Mouse (Mus musculus): ENCODE results near the gene Col6a6. TPM values are rescaled to one million over a fixed set of nuclear protein-coding genes. Genes with fewer than 3 reads are reported as not detected.

The Col6a6 gene
- polyA plus RNA-seq (2014; fragmentation: Nextera tagmentation; extraction: Ambion mirVana) = 0.64 and 0.83 TPM in 2 replicates

DNA sequence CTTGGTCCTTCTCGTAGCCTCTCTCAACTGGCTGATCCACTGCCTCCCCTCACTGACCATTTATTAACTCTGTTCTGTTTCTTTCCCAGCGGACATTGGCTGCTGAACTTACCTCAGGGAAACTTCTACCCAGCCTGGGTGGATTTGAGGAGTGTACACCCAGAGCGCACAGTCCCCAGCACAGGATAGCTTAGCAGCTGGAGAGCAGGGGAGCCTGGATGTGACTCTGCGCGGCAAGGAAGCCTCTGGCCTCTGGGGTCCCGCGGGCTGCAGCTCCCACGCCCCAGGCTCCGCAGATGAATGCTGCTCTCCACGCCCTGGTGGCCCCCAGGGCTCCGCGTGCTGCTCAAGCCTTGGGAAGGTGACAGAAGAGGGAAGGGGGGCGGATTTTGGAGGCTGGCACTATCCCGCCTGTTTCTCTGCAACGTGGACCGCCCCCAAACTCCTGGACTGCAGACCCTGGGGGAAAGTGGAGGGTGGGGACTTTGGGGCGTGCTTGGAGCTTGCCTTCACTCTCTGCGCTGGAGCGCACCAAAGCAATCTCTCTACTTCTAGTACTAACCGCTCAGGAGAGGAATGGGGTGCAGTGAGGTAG is at the start of gene Col6a6:
Gene Col6a6 (minus strand): TSS at position 370 of the 595 bp plus-strand sequence.
- H3K4me2 ChIP-seq (replicated peaks; ENCODE audit: low read depth, low read length) = peak within 1 kb of the TSS; percentile 45
- H3K9me3 ChIP-seq (ENCODE audit: control insufficient read depth, low read length) = no peaks in the 10 kb centered on the region
- H3K4me3 ChIP-seq (ENCODE audit: low read length) = peak within 1 kb of the TSS; percentile 30
- H3K4me1 ChIP-seq (ENCODE audit: control insufficient read depth, insufficient read depth, low read length) = peaks cover 7% of the 10 kb centered on the region
- no peaks in the 10 kb centered on the region for H3K36me3 ChIP-seq (ENCODE audit: control insufficient read depth, insufficient read depth, low read length)
- H3K9ac ChIP-seq (ENCODE audit: low read depth, low read length) = peak within 1 kb of the TSS; percentile 40; the same call in 1 of the 2 replicates
- WGBS = 7% methylated on average over 20 of the region's 20 CpGs
- peak; percentile 82 for ATAC-seq (ENCODE audit: low FRiP score, low TSS enrichment)
- no peak within 1 kb of the TSS; the same call in 1 of the 2 replicates for H3K27ac ChIP-seq (ENCODE audit: low read depth, low read length)
- 0 out of 2 replicates have a peak, but pooled peaks cover 3% of the 10 kb centered on the region for H3K27me3 ChIP-seq (ENCODE audit: control insufficient read depth, insufficient read depth, low read length)

DNA sequence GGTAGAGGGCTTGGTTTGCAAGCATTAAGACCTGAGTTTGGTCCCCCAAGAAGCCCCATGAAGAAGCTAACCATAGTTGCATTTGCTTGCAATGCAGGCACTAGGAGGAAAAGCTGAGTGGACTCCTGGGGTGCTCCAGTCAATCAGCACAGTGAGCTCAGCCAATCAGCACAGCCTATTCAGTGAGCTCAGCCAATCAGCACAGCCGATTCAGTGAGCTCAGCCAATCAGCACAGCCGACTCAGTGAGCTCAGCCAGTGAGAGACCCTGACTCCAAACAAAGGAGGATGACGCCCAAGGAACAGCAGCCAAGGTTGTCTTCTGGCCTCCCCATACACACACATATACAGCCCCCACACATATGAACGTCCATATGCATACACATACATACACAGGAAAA is 48.2 kb upstream of the Col6a6 start:
- Histone ChIP-seq H3K36me3 (ENCODE audit: control insufficient read depth, insufficient read depth, low read length) (no peaks in the 10 kb centered on the region), H3K4me1 (ENCODE audit: control insufficient read depth, insufficient read depth, low read length) (no peaks in the 10 kb centered on the region), H3K9me3 (ENCODE audit: control insufficient read depth, low read length) (no peaks in the 10 kb centered on the region), H3K27me3 (ENCODE audit: control insufficient read depth, insufficient read depth, low read length) (no peaks in the 10 kb centered on the region), H3K9ac (ENCODE audit: low read depth, low read length) (no peak overlapping the region), H3K27ac (ENCODE audit: low read depth, low read length) (no peak overlapping the region), H3K4me3 (ENCODE audit: low read length) (no peak overlapping the region), H3K4me2 (replicated peaks; ENCODE audit: low read depth, low read length) (no peak overlapping the region)
- ATAC-seq (ENCODE audit: low FRiP score, low TSS enrichment) = no peak
- 90% methylated on average over 4 of the region's 4 CpGs for WGBS

GRCm38 (mm10) chr9:105871643-105872042 is 43.7 kb upstream of the Col6a6 start:
- Histone ChIP-seq H3K4me2 (replicated peaks; ENCODE audit: low read depth, low read length) (no peak overlapping the region), H3K4me3 (ENCODE audit: low read length) (no peak overlapping the region), H3K9ac (ENCODE audit: low read depth, low read length) (no peak overlapping the region), H3K4me1 (ENCODE audit: control insufficient read depth, insufficient read depth, low read length) (no peaks in the 10 kb centered on the region), H3K27me3 (ENCODE audit: control insufficient read depth, insufficient read depth, low read length) (no peaks in the 10 kb centered on the region), H3K27ac (ENCODE audit: low read depth, low read length) (no peak overlapping the region), H3K36me3 (ENCODE audit: control insufficient read depth, insufficient read depth, low read length) (no peaks in the 10 kb centered on the region), H3K9me3 (ENCODE audit: control insufficient read depth, low read length) (no peaks in the 10 kb centered on the region)
- 41% methylated on average over 14 of the region's 14 CpGs for WGBS
- ATAC-seq (ENCODE audit: low FRiP score, low TSS enrichment) = no peak

DNA sequence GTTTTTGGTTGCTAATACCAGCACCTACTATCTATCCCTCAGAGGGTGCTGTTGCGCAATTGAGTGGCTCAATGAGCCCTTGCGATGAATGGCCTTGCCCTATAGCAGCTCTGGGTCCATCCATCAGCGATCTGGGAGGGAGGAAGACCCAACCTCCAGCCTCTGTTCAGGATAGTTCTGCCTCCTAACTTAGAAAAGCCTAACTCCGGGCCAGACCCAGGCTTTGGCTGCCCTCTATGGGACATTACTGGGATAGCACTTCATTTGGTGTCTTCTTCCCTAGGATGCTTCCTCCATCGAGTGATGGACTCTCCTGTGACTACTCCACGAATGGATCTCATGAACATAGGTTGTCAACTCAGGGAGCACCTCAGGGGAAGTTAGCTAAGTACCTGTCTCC is 29.8 kb upstream of the Col6a6 start:
- Histone ChIP-seq H3K4me3 (ENCODE audit: low read length) (no peak overlapping the region), H3K9me3 (ENCODE audit: control insufficient read depth, low read length) (no peaks in the 10 kb centered on the region), H3K4me2 (replicated peaks; ENCODE audit: low read depth, low read length) (no peak overlapping the region), H3K27me3 (ENCODE audit: control insufficient read depth, insufficient read depth, low read length) (no peaks in the 10 kb centered on the region), H3K9ac (ENCODE audit: low read depth, low read length) (no peak overlapping the region), H3K27ac (ENCODE audit: low read depth, low read length) (no peak overlapping the region), H3K36me3 (ENCODE audit: control insufficient read depth, insufficient read depth, low read length) (no peaks in the 10 kb centered on the region), H3K4me1 (ENCODE audit: control insufficient read depth, insufficient read depth, low read length) (no peaks in the 10 kb centered on the region)
- 12% methylated on average over 6 of the region's 6 CpGs for WGBS
- ATAC-seq (ENCODE audit: low FRiP score, low TSS enrichment) = peak; percentile 81

DNA sequence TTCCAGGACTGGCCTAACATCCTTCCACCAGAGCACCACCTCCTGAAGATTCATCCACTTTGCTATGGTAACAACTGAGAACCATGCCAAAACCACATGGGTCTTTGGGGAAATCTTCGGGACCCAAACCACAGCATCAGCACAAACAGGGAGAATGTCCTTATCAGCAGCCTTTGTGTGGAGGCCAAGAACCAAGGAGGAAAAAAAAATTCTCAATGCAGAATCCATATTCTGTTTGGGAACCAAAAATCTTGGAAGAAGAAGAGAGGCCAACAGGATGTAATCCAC is 24.8 kb upstream of the Col6a6 start:
- H3K4me1 ChIP-seq (ENCODE audit: control insufficient read depth, insufficient read depth, low read length) = no peaks in the 10 kb centered on the region
- WGBS = 96% methylated on average over 1 of the region's 1 CpGs
- H3K27me3 ChIP-seq (ENCODE audit: control insufficient read depth, insufficient read depth, low read length) = no peaks in the 10 kb centered on the region
- no peak overlapping the region for H3K27ac ChIP-seq (ENCODE audit: low read depth, low read length)
- no peak overlapping the region for H3K4me3 ChIP-seq (ENCODE audit: low read length)
- H3K9ac ChIP-seq (ENCODE audit: low read depth, low read length) = no peak overlapping the region
- no peak for ATAC-seq (ENCODE audit: low FRiP score, low TSS enrichment)
- no peaks in the 10 kb centered on the region for H3K36me3 ChIP-seq (ENCODE audit: control insufficient read depth, insufficient read depth, low read length)
- H3K4me2 ChIP-seq (replicated peaks; ENCODE audit: low read depth, low read length) = no peak overlapping the region
- H3K9me3 ChIP-seq (ENCODE audit: control insufficient read depth, low read length) = no peaks in the 10 kb centered on the region

- H3K9ac ChIP-seq (ENCODE audit: low read depth, low read length) = no peak overlapping the region
- 72% methylated on average over 14 of the region's 14 CpGs for WGBS
- ATAC-seq (ENCODE audit: low FRiP score, low TSS enrichment) = peak; percentile 52; the same call in 1 of the 2 replicates
Measured at GRCm38 (mm10) chr9:105852015-105852777, 24.2 kb upstream of the Col6a6 start.

GRCm38 (mm10) chr9:105851011-105851410 is 23.1 kb upstream of the Col6a6 start:
- H3K4me2 ChIP-seq (replicated peaks; ENCODE audit: low read depth, low read length) = no peak overlapping the region
- no peak overlapping the region for H3K9ac ChIP-seq (ENCODE audit: low read depth, low read length)
- H3K27me3 ChIP-seq (ENCODE audit: control insufficient read depth, insufficient read depth, low read length) = no peaks in the 10 kb centered on the region
- no peaks in the 10 kb centered on the region for H3K4me1 ChIP-seq (ENCODE audit: control insufficient read depth, insufficient read depth, low read length)
- H3K9me3 ChIP-seq (ENCODE audit: control insufficient read depth, low read length) = no peaks in the 10 kb centered on the region
- WGBS = 84% methylated on average over 3 of the region's 3 CpGs
- no peaks in the 10 kb centered on the region for H3K36me3 ChIP-seq (ENCODE audit: control insufficient read depth, insufficient read depth, low read length)
- H3K4me3 ChIP-seq (ENCODE audit: low read length) = no peak overlapping the region
- ATAC-seq (ENCODE audit: low FRiP score, low TSS enrichment) = no peak
- no peak overlapping the region for H3K27ac ChIP-seq (ENCODE audit: low read depth, low read length)

More at GRCm38 (mm10) chr9:105852015-105852777, 24.2 kb upstream of the Col6a6 start:
- Histone ChIP-seq H3K27ac (ENCODE audit: low read depth, low read length) (no peak overlapping the region), H3K4me3 (ENCODE audit: low read length) (no peak overlapping the region), H3K27me3 (ENCODE audit: control insufficient read depth, insufficient read depth, low read length) (no peaks in the 10 kb centered on the region), H3K36me3 (ENCODE audit: control insufficient read depth, insufficient read depth, low read length) (no peaks in the 10 kb centered on the region), H3K4me2 (replicated peaks; ENCODE audit: low read depth, low read length) (no peak overlapping the region), H3K9me3 (ENCODE audit: control insufficient read depth, low read length) (no peaks in the 10 kb centered on the region), H3K4me1 (ENCODE audit: control insufficient read depth, insufficient read depth, low read length) (no peaks in the 10 kb centered on the region)

DNA sequence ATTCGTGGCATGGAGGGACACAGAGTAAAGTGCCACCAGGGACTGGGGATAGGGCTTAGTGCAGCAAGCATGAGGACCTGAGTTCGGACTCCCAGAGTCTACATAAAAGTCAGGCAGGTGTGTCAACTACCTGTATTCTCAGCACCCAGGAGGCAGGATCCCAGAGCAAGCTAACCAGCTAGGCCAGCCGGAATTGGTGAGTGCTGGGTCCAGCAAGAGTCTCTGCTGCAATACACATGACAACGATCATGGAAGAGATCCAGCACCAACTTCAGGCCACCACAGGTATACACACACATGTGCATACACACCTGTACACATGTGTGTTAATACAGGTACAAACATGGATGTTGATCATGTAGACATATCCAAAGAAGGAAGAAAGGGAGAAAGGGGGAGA is 20.4 kb upstream of the Col6a6 start:
- Histone ChIP-seq H3K4me3 (ENCODE audit: low read length) (no peak overlapping the region), H3K9me3 (ENCODE audit: control insufficient read depth, low read length) (no peaks in the 10 kb centered on the region), H3K27ac (ENCODE audit: low read depth, low read length) (no peak overlapping the region), H3K4me2 (replicated peaks; ENCODE audit: low read depth, low read length) (no peak overlapping the region), H3K36me3 (ENCODE audit: control insufficient read depth, insufficient read depth, low read length) (no peaks in the 10 kb centered on the region), H3K27me3 (ENCODE audit: control insufficient read depth, insufficient read depth, low read length) (no peaks in the 10 kb centered on the region), H3K9ac (ENCODE audit: low read depth, low read length) (no peak overlapping the region), H3K4me1 (ENCODE audit: control insufficient read depth, insufficient read depth, low read length) (no peaks in the 10 kb centered on the region)
- WGBS = 75% methylated on average over 4 of the region's 4 CpGs
- ATAC-seq (ENCODE audit: low FRiP score, low TSS enrichment) = no peak

- Histone ChIP-seq H3K4me3 (ENCODE audit: low read length) (no peak overlapping the region), H3K27ac (ENCODE audit: low read depth, low read length) (no peak overlapping the region), H3K9me3 (ENCODE audit: control insufficient read depth, low read length) (no peaks in the 10 kb centered on the region), H3K36me3 (ENCODE audit: control insufficient read depth, insufficient read depth, low read length) (no peaks in the 10 kb centered on the region), H3K4me1 (ENCODE audit: control insufficient read depth, insufficient read depth, low read length) (no peaks in the 10 kb centered on the region), H3K27me3 (ENCODE audit: control insufficient read depth, insufficient read depth, low read length) (no peaks in the 10 kb centered on the region), H3K4me2 (replicated peaks; ENCODE audit: low read depth, low read length) (no peak overlapping the region), H3K9ac (ENCODE audit: low read depth, low read length) (no peak overlapping the region)
- 96% methylated on average over 5 of the region's 5 CpGs for WGBS
- no peak for ATAC-seq (ENCODE audit: low FRiP score, low TSS enrichment)
Measured at GRCm38 (mm10) chr9:105847261-105847660, 19.3 kb upstream of the Col6a6 start.

Data from kidney, embryonic 14.5 days (tissue).